Mouse (Mus musculus) urinary bladder, postnatal 36 days (tissue): ENCODE results near the gene Hypk.

ENCODE experiments used
- DNase-seq, 2 experiments: peaks; one replicate each; pipeline ENCODE4 v3.0.0; 2022; ENCODE audit warnings: low spot score in 2 of 2, mixed read lengths in 1 of 2

Hypk gene

DNA sequence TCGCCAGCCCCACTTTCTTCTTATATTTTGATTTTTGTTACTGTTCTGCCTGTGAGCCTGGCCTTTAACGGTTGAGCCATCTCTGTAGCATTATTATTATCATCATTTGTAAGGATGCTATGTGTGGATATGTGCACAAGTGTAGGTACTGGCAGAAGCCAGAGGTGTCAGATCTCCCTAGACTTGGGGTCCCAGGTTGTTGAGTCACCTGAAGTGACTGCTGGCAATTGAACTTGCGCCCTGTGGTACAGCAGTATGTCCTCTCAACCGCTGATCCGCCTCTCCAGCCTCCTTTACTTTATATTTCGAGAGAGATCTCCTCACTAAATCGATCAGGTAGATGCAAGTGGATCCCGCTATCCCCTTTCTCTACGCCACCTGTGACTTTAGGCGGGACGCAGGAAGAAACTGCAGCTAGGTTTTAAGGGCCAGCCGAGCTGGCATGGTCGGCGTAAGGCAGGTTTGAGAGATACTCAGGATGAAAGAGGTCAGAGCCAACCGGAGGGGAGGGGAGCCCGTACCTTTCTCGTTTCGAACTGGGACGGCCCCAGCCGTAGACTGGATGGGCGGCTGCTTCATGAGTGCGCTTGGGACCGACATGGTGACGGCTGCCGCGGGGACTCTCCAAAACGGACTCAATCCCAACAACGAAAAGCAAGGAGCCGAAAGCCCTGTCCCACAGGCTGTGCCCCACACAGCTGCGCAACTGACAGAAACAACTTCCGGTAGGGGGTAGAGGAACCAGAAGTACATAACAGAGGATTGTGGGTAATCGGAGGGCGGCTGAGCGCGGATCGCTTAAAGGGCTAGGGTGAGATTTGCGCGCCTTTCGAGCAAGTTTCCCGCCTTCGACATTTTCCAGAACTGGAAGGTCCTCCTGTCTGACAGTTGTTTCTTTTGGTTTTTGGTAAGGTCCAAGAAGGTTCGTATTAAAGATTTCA is 53.1 kb downstream of the Hypk start, which contains the start of the genes Mfap1a and Wdr76:
Gene Mfap1a, minus strand, starts transcription at position 724 of the 941 bp plus-strand sequence.
Gene Wdr76, plus strand, starts transcription at position 782 of the 941 bp plus-strand sequence.
- DNase-seq = peak; percentile 70 to 84

DNA sequence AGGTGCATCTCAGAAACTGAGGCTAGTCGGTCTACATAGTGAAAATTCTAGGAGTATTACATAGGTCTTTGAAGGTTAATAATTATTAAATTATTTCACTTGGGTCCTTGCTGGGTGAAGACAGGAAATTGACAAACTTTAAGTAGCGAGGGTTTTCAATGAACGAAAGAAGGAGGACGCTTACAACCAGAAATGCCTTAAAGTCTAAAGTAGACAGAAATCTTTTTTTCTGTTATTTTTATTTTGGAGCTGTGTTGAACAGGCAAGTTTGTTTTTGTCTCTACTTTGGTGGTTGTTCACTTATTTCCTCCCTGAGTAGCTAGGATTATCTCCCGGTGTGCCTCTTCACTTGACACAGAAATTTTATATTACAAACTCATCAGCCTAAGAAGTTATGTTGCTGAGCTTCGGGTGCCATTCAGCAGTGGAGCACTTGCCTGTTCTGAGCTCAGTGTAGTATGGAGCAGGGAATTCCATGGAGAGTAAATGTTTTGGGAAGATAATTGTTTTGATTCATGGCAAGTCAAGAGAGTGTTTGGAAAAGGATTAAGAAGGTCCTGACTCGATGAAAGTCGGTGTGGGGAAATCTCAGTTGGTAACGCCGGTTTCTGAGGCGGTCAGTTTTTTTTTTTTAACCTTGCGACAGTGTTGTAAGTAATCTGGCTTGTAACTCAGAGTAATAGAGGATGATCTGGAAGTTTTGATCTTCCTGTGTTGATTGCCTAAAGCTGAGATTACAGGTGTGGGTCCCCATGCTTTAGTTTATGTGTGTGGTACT is 54.3 kb downstream of the Hypk start:
- DNase-seq = no peak

DNA sequence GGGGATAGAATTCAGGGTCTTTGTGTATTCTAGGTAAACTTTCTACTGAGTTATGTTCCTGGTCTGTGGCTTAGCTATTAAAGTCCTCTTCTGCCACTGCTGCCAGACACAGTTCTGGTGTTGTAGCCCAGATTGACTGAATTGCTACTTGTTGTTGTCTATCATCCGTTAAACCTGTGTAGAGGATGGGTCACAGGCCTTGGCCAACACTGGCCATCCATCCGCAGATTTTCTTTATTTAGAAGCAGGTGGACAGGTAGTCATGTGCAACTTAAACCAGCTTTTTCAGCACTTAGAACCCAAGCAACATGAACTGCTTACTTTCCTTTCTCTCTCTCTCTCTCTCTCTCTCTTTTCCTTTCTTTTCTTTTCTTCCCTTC is 54.9 kb downstream of the Hypk start:
- DNase-seq = no peak
